Mouse (Mus musculus): ENCODE measurements around the gene Otx2.
"Not testable (repeated sequence)": the region's sequence is repeated elsewhere in the genome, so short reads cannot be mapped to it uniquely, and the experiment has no call there.

Otx2 gene

GRCm38 (mm10) chr14:48653676-48654510 lies 19.7 kb downstream of the Otx2 start:
- no peak for DNase-seq (ENCODE audit: low read depth)

- DNase-seq (ENCODE audit: low read depth): no peak
These were observed 20.5 kb downstream of the Otx2 start for GRCm38 (mm10) chr14:48653081-48653480.

GRCm38 (mm10) chr14:48652256-48652655 lies 21.4 kb downstream of the Otx2 start:
- DNase-seq (ENCODE audit: low read depth): no peak

- no peak for DNase-seq (ENCODE audit: low read depth)
These were observed 22.0 kb downstream of the Otx2 start for GRCm38 (mm10) chr14:48651471-48652211.

GRCm38 (mm10) chr14:48641462-48642395 lies 31.9 kb downstream of the Otx2 start:
- no peak for DNase-seq (ENCODE audit: low read depth)

- no peak for DNase-seq (ENCODE audit: low read depth)
These were observed 40.5 kb downstream of the Otx2 start for GRCm38 (mm10) chr14:48633141-48633540.

- no peak for DNase-seq (ENCODE audit: low read depth)
These were observed 41.3 kb downstream of the Otx2 start for GRCm38 (mm10) chr14:48632335-48632734.

GRCm38 (mm10) chr14:48631486-48631885 lies 42.1 kb downstream of the Otx2 start:
- no peak for DNase-seq (ENCODE audit: low read depth)

- no peak for DNase-seq (ENCODE audit: low read depth)
These were observed 44.2 kb downstream of the Otx2 start for GRCm38 (mm10) chr14:48629404-48629803.

- DNase-seq (ENCODE audit: low read depth): no peak
These were observed 47.3 kb downstream of the Otx2 start for GRCm38 (mm10) chr14:48626271-48626670.

- DNase-seq (ENCODE audit: low read depth): no peak
These were observed 48.3 kb downstream of the Otx2 start for GRCm38 (mm10) chr14:48625331-48625694.

GRCm38 (mm10) chr14:48624596-48625330 lies 48.9 kb downstream of the Otx2 start:
- no peak for DNase-seq (ENCODE audit: low read depth)

GRCm38 (mm10) chr14:48622726-48623125 lies 50.9 kb downstream of the Otx2 start:
- DNase-seq (ENCODE audit: low read depth): not testable (repeated sequence)

GRCm38 (mm10) chr14:48616361-48616760 lies 57.3 kb downstream of the Otx2 start:
- DNase-seq (ENCODE audit: low read depth): no peak

- no peak for DNase-seq (ENCODE audit: low read depth)
These were observed 64.8 kb downstream of the Otx2 start for GRCm38 (mm10) chr14:48608641-48609310.

Measured in c-Kit-positive CD71-negative TER-119-negative erythroid progenitor cells, embryonic 14.5 days (primary cell).